ENCODE assay signal across 13 mouse cellular contexts in genomic region chr2:72637881-72638620, GRCm38 (mm10).
DNase-seq lines count a peak whose midpoint lies in the region; ATAC-seq and TF ChIP-seq lines count a peak whose summit lies in the region.
"Had no signal": no experiment of that assay in that cellular context is flagged by ENCODE, and none has a peak within 500 bp of the region (broad histone marks: within the 10 kb centered on the region; RNA-seq: fewer than 3 reads in every experiment).

No protein-coding gene starts in this region.

- no peak for DNase-seq in kidney, postnatal 0 days (ENCODE audit: low spot score)
- peak; percentile 52 for DNase-seq in mesoderm, embryonic 11.5 days (ENCODE audit: low read depth, low spot score)
- DNase-seq in thymus, postnatal 10 days (ENCODE audit: low spot score in 2 of 2): no peak
- no peak for DNase-seq in kidney, adult 8-10 months
- DNase-seq: adrenal gland, postnatal 25 days; kidney, adult 11 months; layer of hippocampus, postnatal 36 days; right cerebral cortex, postnatal 14 days had no signal

- H3K4me2 ChIP-seq in kidney, postnatal 0 days (ENCODE audit: low read length): no peak overlapping the region
- H3K4me2 ChIP-seq in kidney, embryonic 16.5 days (replicated peaks; ENCODE audit: low read depth, low read length): no peak overlapping the region
- H3K4me2 ChIP-seq: heart, embryonic 12.5 days had no signal

- no peak for ATAC-seq in kidney, postnatal 0 days (replicated peaks; ENCODE audit: low FRiP score, low read depth)
- no peak for ATAC-seq in kidney, embryonic 16.5 days (ENCODE audit: low FRiP score, low TSS enrichment)

- no peak overlapping the region for H3K27ac ChIP-seq in kidney, postnatal 0 days
- H3K27ac ChIP-seq in kidney, embryonic 16.5 days (ENCODE audit: low read length): no peak overlapping the region
- H3K27ac ChIP-seq in ES-Bruce4 (ENCODE audit: insufficient read depth, low read length): no peak overlapping the region
- no peak overlapping the region for H3K27ac ChIP-seq in cortical plate, adult 2 months (ENCODE audit: insufficient read depth, low read length)
- H3K27ac ChIP-seq: liver, embryonic 14.5 days had no signal

- no peak for TF ChIP-seq POLR2A in ES-Bruce4 (IDR thresholded peaks at IDR 0.05; ENCODE audit: insufficient read depth, low read length)
- TF ChIP-seq POLR2A in cortical plate, adult 2 months (IDR thresholded peaks at IDR 0.05; ENCODE audit: extremely low read depth, insufficient read depth, low read length): no peak

- no peak for TF ChIP-seq EP300 in ES-Bruce4 (IDR thresholded peaks at IDR 0.05; ENCODE audit: insufficient read depth, low read depth, low read length)

- H3K4me1 ChIP-seq in kidney, postnatal 0 days (replicated peaks; ENCODE audit: insufficient read depth, low read length): no peaks in the 10 kb centered on the region
- no peaks in the 10 kb centered on the region for H3K4me1 ChIP-seq in kidney, embryonic 16.5 days (ENCODE audit: insufficient read depth, low read length)
- H3K4me1 ChIP-seq in ES-Bruce4 (ENCODE audit: control insufficient read depth, insufficient read depth, low read length): no peaks in the 10 kb centered on the region
- no peaks in the 10 kb centered on the region for H3K4me1 ChIP-seq in cortical plate, adult 2 months (ENCODE audit: control insufficient read depth, insufficient read depth, low read length)

- H3K27me3 ChIP-seq in kidney, postnatal 0 days (ENCODE audit: insufficient read depth, low read length): no peaks in the 10 kb centered on the region
- H3K27me3 ChIP-seq in kidney, embryonic 16.5 days (ENCODE audit: insufficient read depth, low read length): no peaks in the 10 kb centered on the region
- no peaks in the 10 kb centered on the region for H3K27me3 ChIP-seq in ES-Bruce4 (ENCODE audit: control insufficient read depth, insufficient read depth, low read length, poor library complexity, severe bottlenecking)
- H3K27me3 ChIP-seq: heart, embryonic 12.5 days had no signal

- H3K36me3 ChIP-seq in kidney, postnatal 0 days (ENCODE audit: insufficient read depth, low read length): no peaks in the 10 kb centered on the region
- H3K36me3 ChIP-seq in kidney, embryonic 16.5 days (ENCODE audit: insufficient read depth, low read length): no peaks in the 10 kb centered on the region
- H3K36me3 ChIP-seq in ES-Bruce4 (ENCODE audit: control insufficient read depth, insufficient read depth, low read length, poor library complexity, severe bottlenecking): no peaks in the 10 kb centered on the region
- H3K36me3 ChIP-seq: heart, embryonic 12.5 days had no signal

- no peak overlapping the region for H3K9ac ChIP-seq in kidney, postnatal 0 days (ENCODE audit: low read depth, low read length)
- no peak overlapping the region for H3K9ac ChIP-seq in kidney, embryonic 16.5 days (replicated peaks; ENCODE audit: low read length)
- H3K9ac ChIP-seq in ES-Bruce4 (ENCODE audit: low read depth, poor library complexity, severe bottlenecking): 0 out of 2 replicates have a peak overlapping the region, but pooled peaks have one; percentile 35
- H3K9ac ChIP-seq: heart, embryonic 12.5 days; liver, embryonic 14.5 days had no signal

- peak; percentile 30; the same call in 1 of the 2 replicates for TF ChIP-seq CTCF in kidney, postnatal 0 days (IDR thresholded peaks at IDR 0.05; ENCODE audit: low read depth)
- TF ChIP-seq CTCF in ES-Bruce4 (IDR thresholded peaks at IDR 0.05; ENCODE audit: low read depth, low read length): no peak
- TF ChIP-seq CTCF in cortical plate, adult 2 months (IDR thresholded peaks at IDR 0.05; ENCODE audit: extremely low read depth, insufficient read depth, low read length): peak; percentile 33; the same call in 1 of the 2 replicates

- H3K4me3 ChIP-seq in kidney, postnatal 0 days (replicated peaks; ENCODE audit: low read depth, low read length): no peak overlapping the region
- H3K4me3 ChIP-seq in kidney, embryonic 16.5 days (ENCODE audit: low read length): no peak overlapping the region
- no peak overlapping the region for H3K4me3 ChIP-seq in ES-Bruce4 (ENCODE audit: low read depth, low read length)
- no peak overlapping the region for H3K4me3 ChIP-seq in cortical plate, adult 2 months (ENCODE audit: insufficient read depth, low read length)
- H3K4me3 ChIP-seq: heart, embryonic 12.5 days had no signal

- 59% methylated on average over 9 of the region's 9 CpGs for WGBS in kidney, postnatal 0 days
- WGBS in kidney, embryonic 16.5 days: 56% methylated on average over 9 of the region's 9 CpGs

- peaks cover 4% of the 10 kb centered on the region; the same call in 1 of the 2 replicates for H3K9me3 ChIP-seq in kidney, postnatal 0 days (replicated peaks; ENCODE audit: low read length)
- H3K9me3 ChIP-seq in kidney, embryonic 16.5 days (ENCODE audit: low read length): no peaks in the 10 kb centered on the region
- no peaks in the 10 kb centered on the region for H3K9me3 ChIP-seq in ES-Bruce4 (replicated peaks; ENCODE audit: control insufficient read depth, insufficient read depth, low read length, poor library complexity, severe bottlenecking)
